Mouse (Mus musculus) regulatory T cell (primary cell): ENCODE data around the gene Stn1.

Experiments used
- in situ Hi-C: fragments of 300-600 bp; cut with MboI, MseI; formaldehyde crosslinking; loops from one replicate; pipeline ENCODE4 v1.15.1; 2025; ENCODE audit warnings: high pct_unique_total_duplicates

Stn1 gene

GRCm38 (mm10) chr19:47545055-47545454 is 7.7 kb upstream of the Stn1 start:
- in situ Hi-C loops, result no loop called here

GRCm38 (mm10) chr19:47542441-47542840 is 5.1 kb upstream of the Stn1 start:
- in situ Hi-C loops, result no loop called here

- in situ Hi-C loops, result no loop called here
These were observed 1.5 kb upstream of the Stn1 start for GRCm38 (mm10) chr19:47538801-47539200.

DNA sequence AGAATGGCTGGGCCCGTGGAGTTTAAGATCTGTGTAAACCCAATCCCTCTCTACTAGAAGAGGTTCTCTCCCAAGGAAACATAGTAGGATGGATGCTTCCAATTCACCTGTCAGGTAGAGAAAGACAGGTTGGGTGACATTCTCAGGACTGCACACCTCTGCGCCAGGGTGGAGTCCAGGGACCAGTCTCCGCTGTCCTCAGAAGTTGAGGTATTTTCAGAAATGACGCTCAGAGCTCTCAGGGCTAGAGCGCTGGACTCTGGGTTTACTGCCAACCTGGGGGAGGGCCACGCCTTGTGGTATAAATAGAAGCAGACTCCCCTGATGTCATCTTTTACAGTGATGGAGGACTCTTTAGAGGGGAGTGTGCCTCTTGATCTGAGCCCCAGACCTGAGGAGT is 572 bp upstream of the Stn1 start:
- in situ Hi-C loops, result no loop called here

DNA sequence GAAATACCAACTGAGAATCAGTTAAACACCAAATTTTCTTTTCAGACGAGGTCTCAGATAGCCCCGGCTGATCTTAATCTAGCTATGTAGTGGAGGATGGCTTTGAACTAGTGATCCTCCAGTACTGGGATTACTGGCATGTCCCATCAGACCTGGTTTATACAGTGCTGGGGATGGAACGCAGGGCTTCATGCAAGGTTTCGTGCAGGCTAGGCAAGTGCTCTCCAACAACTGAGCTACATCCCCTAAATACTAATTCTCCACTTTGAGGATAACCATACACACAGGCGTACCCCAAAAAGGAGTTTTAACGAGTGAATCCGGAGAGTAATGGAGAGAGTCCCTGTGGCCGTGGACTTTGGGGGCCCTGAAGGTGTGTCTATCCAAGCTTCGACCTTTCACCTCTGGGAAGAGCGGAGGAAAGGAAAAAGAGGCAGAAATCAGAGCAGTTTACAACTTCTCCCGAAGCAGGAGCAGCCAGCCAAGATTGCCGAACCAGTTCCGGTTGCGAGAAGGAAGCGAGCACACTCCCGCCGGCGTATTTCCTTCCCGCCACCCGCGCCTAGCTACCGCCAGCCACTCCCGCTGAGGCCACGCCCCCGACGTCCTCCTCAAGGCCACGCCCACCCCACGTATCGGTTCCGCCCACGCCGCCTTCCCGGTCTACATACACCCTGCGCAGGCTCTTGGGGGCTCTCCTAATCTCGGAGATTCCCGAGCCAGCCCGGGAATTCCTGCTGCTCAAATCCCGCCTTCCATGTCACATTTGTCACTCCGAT is 597 bp downstream of the Stn1 start:
- in situ Hi-C loops, result no loop called here

- in situ Hi-C loops, result no loop called here
These were observed 3.2 kb downstream of the Stn1 start for GRCm38 (mm10) chr19:47534131-47534530.

DNA sequence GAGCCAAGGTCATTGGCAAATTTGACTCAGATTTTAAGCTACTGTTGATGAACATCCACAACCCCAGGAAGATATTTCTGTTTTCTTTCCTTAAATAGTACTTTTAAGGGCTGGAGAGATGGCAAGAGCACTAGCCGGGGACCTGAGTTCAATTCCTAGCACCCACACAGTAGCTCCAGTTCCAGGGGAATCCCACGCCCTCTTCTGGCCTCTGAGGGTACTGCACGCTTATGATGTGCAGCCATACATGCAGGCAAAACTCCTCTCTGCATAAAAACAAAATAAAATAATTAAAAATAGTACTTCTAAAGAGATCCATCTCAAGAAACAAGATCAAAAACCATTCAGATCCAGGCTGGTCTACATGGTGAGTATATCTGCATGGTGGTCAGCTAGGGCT is 4.9 kb downstream of the Stn1 start:
- in situ Hi-C loops, result no loop called here

DNA sequence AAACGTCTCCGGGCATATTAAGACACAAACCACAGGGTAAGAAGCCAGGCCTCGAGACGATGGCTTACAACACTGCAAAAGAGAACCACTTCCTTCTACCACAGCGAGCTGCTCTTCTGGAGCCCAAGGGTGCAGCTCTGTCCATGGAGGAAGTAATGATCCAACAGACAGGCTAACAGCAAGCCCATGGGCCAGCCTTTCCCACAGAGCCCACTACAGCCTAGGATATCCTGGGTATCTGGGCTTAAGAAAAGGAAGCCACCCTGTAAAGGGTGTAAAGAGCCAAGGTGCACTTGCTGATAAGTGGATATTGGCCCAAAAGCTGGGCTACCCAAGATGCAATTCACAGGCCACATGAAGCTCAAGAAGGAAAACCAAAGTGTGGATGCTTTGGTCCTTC is 6.0 kb downstream of the Stn1 start:
- in situ Hi-C loops, result no loop called here

DNA sequence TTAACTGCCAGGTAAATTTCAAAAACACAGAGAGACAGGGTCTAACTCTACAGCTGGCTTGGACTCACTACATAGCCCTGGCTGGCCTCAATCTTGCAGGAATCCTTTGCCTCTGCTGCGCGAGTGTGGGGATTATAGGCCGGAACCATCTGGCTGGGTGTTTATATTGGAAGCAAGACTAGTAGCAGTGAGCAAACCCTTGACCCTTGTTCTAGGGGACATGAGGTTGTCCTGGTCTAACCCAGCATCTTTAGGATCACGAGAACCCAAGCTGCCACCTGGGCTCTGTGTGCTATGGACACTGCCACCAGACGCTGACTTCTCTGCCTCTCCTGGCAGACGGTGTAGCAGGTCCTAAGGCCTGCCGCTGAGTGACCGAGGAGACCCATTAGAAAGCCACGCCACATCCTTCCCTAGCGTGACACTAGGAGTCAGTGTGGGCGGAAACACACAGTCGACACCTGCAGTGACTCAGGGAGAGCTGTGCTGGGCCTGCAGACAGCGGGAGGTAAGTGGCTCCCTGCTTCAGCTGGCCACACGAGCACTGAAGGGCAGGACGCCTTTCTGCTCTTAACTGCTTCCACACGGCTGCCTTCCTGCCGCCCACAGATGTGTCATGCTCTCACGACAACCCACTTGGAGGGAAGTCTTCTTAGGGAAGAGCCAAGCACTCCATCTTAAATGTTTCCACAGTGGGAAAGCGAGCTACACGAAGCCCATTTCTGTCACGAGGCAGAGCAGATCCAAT is 10.9 kb downstream of the Stn1 start:
- in situ Hi-C loops, result no loop called here

GRCm38 (mm10) chr19:47524905-47525304 is 12.4 kb downstream of the Stn1 start:
- in situ Hi-C loops, result no loop called here

DNA sequence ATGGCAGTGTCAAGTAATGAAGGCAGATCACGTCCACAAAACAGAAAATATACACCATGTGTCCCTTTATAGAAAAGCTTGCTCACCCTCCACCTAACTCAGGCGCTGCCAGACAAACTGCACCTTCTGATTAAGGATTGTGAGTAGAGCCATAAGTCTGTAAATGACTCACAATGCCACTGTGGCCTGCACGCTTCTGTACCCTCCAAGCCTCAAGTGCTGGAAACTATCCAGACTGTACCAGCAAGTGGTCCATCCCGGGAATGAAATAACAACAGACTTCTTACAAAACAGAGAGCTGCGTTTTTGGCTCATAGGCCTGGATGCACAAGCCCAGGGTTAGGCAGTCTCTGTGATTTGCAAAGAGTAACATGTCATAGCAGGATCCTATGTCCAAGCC is 15.9 kb downstream of the Stn1 start:
- in situ Hi-C loops, result no loop called here

DNA sequence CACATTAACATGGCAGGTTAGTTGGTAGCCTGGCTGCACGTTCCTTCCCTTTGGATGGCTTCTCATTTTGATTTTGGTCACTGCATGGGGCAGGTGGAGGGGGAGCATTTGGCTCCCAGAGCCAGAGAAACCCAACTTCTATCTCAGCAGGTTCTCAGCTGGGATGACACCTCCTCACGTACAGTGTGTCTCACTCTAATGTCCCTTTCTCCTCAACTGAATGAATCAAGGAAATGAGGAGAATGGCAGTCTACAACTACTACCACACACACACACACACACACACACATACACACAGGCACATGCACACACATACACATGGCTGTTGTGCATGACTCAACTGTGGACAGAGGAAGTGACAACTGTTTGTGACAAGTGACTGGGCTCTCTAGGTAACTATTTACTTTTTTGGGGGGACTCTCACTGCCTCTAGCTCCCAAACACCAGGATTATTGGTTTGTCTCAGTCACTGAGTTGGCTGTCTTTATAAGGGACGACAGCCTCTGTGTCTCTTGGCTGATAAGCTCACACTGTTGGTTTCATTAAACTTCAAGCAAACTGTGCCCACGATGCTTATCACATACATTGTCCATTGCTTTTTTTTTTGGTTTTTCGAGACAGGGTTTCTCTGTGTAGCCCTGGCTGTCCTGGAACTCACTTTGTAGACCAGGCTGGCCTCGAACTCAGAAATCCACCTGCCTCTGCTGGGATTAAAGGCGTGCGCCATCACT is 18.0 kb downstream of the Stn1 start:
- in situ Hi-C loops, result no loop called here

DNA sequence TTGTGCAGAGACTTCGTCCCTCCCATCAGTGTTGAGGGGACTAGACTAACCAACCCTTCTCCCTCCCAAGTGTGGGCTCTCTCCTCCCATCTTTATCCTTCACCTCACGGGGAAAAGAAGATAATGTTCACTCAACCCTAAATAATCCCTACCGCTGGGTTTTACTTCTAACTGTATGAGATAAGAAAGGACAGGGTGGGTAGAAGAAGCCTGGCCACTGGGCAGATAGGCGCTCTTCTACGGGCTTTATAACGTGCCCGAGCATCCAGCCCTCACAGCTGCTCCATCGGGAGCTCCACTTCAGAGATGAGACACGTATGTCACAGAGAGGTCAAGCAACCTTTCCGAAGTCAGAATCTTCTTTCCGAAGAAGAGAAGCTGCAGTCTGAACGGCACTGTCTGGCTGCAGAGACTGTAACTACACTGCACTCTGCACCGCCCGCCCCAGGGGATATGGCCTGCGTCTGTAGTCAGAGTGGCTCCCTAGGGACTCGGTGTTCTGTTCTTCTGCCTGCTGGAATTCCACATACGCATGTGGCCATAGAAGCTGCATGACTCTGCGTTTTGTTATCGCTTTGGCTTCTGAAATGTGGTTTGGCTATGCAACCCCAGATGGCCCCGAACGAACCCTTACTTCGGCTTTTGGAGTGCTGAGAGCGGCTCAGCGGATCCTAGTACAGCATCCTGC is 18.7 kb downstream of the Stn1 start:
- in situ Hi-C loops, result no loop called here

DNA sequence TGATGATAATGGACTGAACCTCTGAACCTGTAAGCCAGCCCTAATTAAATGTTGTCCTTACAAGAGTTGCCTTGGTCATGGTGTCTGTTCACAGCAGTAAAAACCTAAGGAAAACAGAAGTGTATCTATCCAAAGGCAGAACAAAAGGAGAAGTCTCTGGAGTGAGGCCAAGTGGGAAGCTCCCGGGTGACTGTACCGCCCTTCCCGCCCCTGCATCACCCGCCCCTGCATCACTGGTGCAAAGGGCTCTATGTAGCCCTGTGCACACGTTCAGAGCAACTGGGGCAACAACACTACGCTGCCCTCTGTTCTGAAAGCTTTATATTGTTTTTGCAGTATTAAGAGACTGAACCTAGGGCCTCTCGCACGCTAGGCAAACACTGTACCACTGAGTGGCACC is 19.7 kb downstream of the Stn1 start:
- in situ Hi-C loops, result no loop called here

DNA sequence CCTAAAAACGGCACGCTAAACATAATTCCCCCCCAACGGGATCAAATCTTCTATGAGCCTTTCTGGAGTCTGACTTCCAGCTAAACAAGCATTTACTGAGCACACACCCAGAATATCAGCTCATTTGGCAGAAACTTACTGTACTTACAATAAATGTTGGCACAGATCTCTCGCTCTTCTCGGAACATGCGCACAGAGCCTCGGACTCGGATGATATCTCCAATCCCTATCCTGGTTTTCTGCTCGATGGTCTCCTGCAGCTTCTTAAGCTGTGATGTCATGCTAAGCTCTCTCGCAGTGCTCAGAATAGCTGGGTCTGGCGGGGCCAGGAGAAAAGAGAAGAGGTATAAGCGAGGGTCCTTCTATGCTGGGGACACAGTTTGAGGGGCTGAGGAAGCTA is 20.4 kb downstream of the Stn1 start:
- in situ Hi-C loops, result no loop called here

DNA sequence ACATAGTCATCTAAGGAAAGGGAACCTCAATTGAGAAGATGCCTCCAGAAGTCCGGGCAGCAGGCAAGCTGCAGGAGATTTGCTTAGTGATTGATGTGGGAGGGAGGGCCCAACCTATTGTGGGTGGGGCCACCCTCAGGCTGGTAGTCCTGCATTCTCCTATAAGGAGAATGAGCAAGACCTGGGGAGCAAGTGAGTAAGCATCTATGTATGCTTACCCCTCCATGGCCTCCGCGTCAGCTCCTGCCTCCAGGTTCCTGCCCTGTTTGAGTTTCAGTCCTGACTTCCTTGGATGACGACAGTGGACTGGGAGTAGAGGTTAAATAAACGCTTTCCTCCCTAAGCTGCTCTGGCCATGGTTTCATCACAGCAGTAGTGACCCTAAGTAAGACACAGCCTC is 22.2 kb downstream of the Stn1 start:
- in situ Hi-C loops, result no loop called here

- in situ Hi-C loops, result no loop called here
These were observed 23.7 kb downstream of the Stn1 start for GRCm38 (mm10) chr19:47513618-47513897.

GRCm38 (mm10) chr19:47512794-47513617 is 24.3 kb downstream of the Stn1 start:
- in situ Hi-C loops, result no loop called here

GRCm38 (mm10) chr19:47511958-47512357 is 25.3 kb downstream of the Stn1 start:
- in situ Hi-C loops, result no loop called here

DNA sequence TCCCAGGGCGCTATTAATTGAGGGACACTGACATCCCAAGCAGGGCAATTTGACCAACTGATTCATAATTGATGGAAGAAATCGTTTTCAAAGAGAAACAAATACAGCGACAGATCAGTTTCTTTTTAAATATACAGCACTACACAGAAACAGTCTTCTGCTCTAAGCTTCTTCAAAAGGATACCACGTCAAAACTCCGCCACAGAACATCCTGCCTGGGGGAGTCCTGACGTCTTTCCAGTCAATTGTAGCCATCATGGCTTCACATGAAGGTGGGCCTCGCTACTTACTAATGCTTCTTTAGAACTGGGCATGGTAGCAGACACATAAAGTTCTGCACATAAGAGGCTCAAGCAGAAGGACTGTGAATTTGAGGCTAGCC is 26.0 kb downstream of the Stn1 start:
- in situ Hi-C loops, result no loop called here
